Mouse (Mus musculus): Measurements from ENCODE around the gene Tmem53. TPM values are rescaled to one million over a fixed set of nuclear protein-coding genes. Genes with fewer than 3 reads are reported as not detected.

Tmem53 gene
- total and polyA plus RNA-seq, 3 experiments: 0.65 to 1.3 TPM; not detected in 1

GRCm38 (mm10) chr4:117309427-117309826 lies 57.7 kb downstream of the Tmem53 start:
- no peak overlapping the region for H3K4me3 ChIP-seq (ENCODE audit: control insufficient read depth in 1 of 2, insufficient read depth in 1 of 2, low read depth in 2 of 2, low read length in 2 of 2)
- TF ChIP-seq JUND (IDR thresholded peaks at IDR 0.05; ENCODE audit: low read depth, low read length) (no peak), CTCF (IDR thresholded peaks at IDR 0.05 in 2 of 3, conservative IDR thresholded peaks at IDR 0.05 in 1 of 3; ENCODE audit: control insufficient read depth in 1 of 3, insufficient read depth in 1 of 3, low read depth in 2 of 3, low read length in 3 of 3, poor library complexity in 1 of 3, severe bottlenecking in 1 of 3) (peak; percentile 23 to 53 (median 29); a peak in 3 of 6 replicates)
- DNase-seq (ENCODE audit: low read depth, low spot score): no peak
- H3K4me1 ChIP-seq (ENCODE audit: control insufficient read depth in 1 of 2, insufficient read depth in 2 of 2, low read length in 2 of 2): peaks cover 8 to 19% of the 10 kb centered on the region in 2 experiments
- no peaks in the 10 kb centered on the region for H3K79me2 ChIP-seq (ENCODE audit: control insufficient read depth, insufficient read depth, low read length, poor library complexity)
- H3K9me3 ChIP-seq (replicated peaks; ENCODE audit: insufficient read depth, low read length): no peaks in the 10 kb centered on the region
- H3K9ac ChIP-seq (ENCODE audit: control insufficient read depth, low read depth, low read length, poor library complexity, severe bottlenecking): no peak overlapping the region
- no peak overlapping the region for H3K27ac ChIP-seq (ENCODE audit: control insufficient read depth, low read depth, low read length)
- peaks cover 0 to 10% of the 10 kb centered on the region in 2 experiments; a peak in 2 of 4 replicates for H3K36me3 ChIP-seq (ENCODE audit: control insufficient read depth in 1 of 2, insufficient read depth in 2 of 2, low read length in 2 of 2)
- H3K27me3 ChIP-seq (ENCODE audit: control insufficient read depth in 1 of 2, insufficient read depth in 2 of 2, low read length in 2 of 2): no peaks in the 10 kb centered on the region; a peak in 1 of 4 replicates

- no peaks in the 10 kb centered on the region for H3K9me3 ChIP-seq (replicated peaks; ENCODE audit: insufficient read depth, low read length)
- H3K4me1 ChIP-seq (ENCODE audit: control insufficient read depth in 1 of 2, insufficient read depth in 2 of 2, low read length in 2 of 2): peaks cover 8 to 24% of the 10 kb centered on the region in 2 experiments
- no peak for DNase-seq (ENCODE audit: low read depth, low spot score)
- no peaks in the 10 kb centered on the region for H3K79me2 ChIP-seq (ENCODE audit: control insufficient read depth, insufficient read depth, low read length, poor library complexity)
- H3K36me3 ChIP-seq (ENCODE audit: control insufficient read depth in 1 of 2, insufficient read depth in 2 of 2, low read length in 2 of 2): peaks cover 0 to 10% of the 10 kb centered on the region in 2 experiments; a peak in 2 of 4 replicates
- peak overlapping the region; percentile 65 for H3K9ac ChIP-seq (ENCODE audit: control insufficient read depth, low read depth, low read length, poor library complexity, severe bottlenecking)
- TF ChIP-seq POLR2AphosphoS2 (IDR thresholded peaks at IDR 0.05; ENCODE audit: low read length): no peak
- TF ChIP-seq GABPA (IDR thresholded peaks at IDR 0.05; ENCODE audit: low read depth, low read length): no peak
- TF ChIP-seq KAT2A (conservative IDR thresholded peaks at IDR 0.05; ENCODE audit: low read depth, low read length): no peak
- no peak for TF ChIP-seq NELFE (IDR thresholded peaks at IDR 0.05; ENCODE audit: low read depth, low read length)
- no peak for TF ChIP-seq TAL1 (IDR thresholded peaks at IDR 0.05; ENCODE audit: low read length)
- TF ChIP-seq MEF2A (IDR thresholded peaks at IDR 0.05; ENCODE audit: extremely low read depth, insufficient replicate concordance, low read depth, low read length, poor library complexity, severe bottlenecking): no peak
- no peak for TF ChIP-seq MYB (IDR thresholded peaks at IDR 0.05; ENCODE audit: low read depth, low read length)
- no peak for TF ChIP-seq RAD21 (IDR thresholded peaks at IDR 0.05; ENCODE audit: low read depth, low read length)
- TF ChIP-seq ETS1 (IDR thresholded peaks at IDR 0.05; ENCODE audit: low read depth, low read length): no peak
- TF ChIP-seq HCFC1 (IDR thresholded peaks at IDR 0.05; ENCODE audit: low read depth, low read length): no peak
- TF ChIP-seq CHD1 (IDR thresholded peaks at IDR 0.05; ENCODE audit: low read depth, low read length): no peak
- TF ChIP-seq E2F4 (IDR thresholded peaks at IDR 0.05; ENCODE audit: borderline replicate concordance, low read depth, low read length): no peak
- peak overlapping the region; percentile 92 for H3K27ac ChIP-seq (ENCODE audit: control insufficient read depth, low read depth, low read length)
- peak overlapping the region; percentile 13 to 15; a peak in 3 of 4 replicates for H3K4me3 ChIP-seq (ENCODE audit: control insufficient read depth in 1 of 2, insufficient read depth in 1 of 2, low read depth in 2 of 2, low read length in 2 of 2)
- H3K27me3 ChIP-seq (ENCODE audit: control insufficient read depth in 1 of 2, insufficient read depth in 2 of 2, low read length in 2 of 2): no peaks in the 10 kb centered on the region
Measured at GRCm38 (mm10) chr4:117311891-117312290, 60.1 kb downstream of the Tmem53 start.
